Comparison of ENCODE assay signal across 9 mouse cellular contexts in genomic region chrX:123102806-123103205, GRCm38 (mm10). TPM values are rescaled to one million over a fixed set of nuclear protein-coding genes. Genes with fewer than 3 reads are reported as not detected.
DNase-seq lines count a peak whose midpoint lies in the region; ATAC-seq and TF ChIP-seq lines count a peak whose summit lies in the region.
"Not testable (repeated sequence)": the region's sequence is repeated elsewhere in the genome, so short reads cannot be mapped to it uniquely, and the experiment has no call there.
"Had no signal": no experiment of that assay in that cellular context is flagged by ENCODE, and none has a peak within 500 bp of the region (broad histone marks: within the 10 kb centered on the region; RNA-seq: fewer than 3 reads in every experiment).

No protein-coding gene starts in this region.

- not testable (repeated sequence) for H3K9me3 ChIP-seq in erythroblast, embryonic 14.5 days (ENCODE audit: control insufficient read depth, low read length); heart, embryonic 13.5 days; intestine, embryonic 15.5 days; limb, embryonic 12.5 days; lung, embryonic 16.5 days (ENCODE audit: control insufficient read depth, low read length)

- TF ChIP-seq POLR2A in testis, adult 2 months (IDR thresholded peaks at IDR 0.05; ENCODE audit: control insufficient read depth, low read depth, low read length), result not testable (repeated sequence)

- peak overlapping the region; percentile 67 for H3K4me2 ChIP-seq in heart, embryonic 13.5 days
- peak overlapping the region; percentile 49 for H3K4me2 ChIP-seq in intestine, embryonic 15.5 days (replicated peaks)
- H3K4me2 ChIP-seq in limb, embryonic 12.5 days, result peak overlapping the region; percentile 50
- H3K4me2 ChIP-seq in lung, embryonic 16.5 days (ENCODE audit: low read depth, low read length), result peak overlapping the region; percentile 53

- WGBS in heart, embryonic 13.5 days, result 19% methylated on average over 5 of the region's 5 CpGs
- 28% methylated on average over 5 of the region's 5 CpGs for WGBS in intestine, embryonic 15.5 days
- 24% methylated on average over 5 of the region's 5 CpGs for WGBS in limb, embryonic 12.5 days
- 10% methylated on average over 5 of the region's 5 CpGs for WGBS in lung, embryonic 16.5 days

- H3K27me3 ChIP-seq in erythroblast, embryonic 14.5 days (ENCODE audit: control insufficient read depth); heart, embryonic 13.5 days (replicated peaks); intestine, embryonic 15.5 days (replicated peaks); limb, embryonic 12.5 days; lung, embryonic 16.5 days (ENCODE audit: control insufficient read depth, insufficient read depth, low read depth, low read length); testis, adult 2 months (ENCODE audit: control insufficient read depth, insufficient read depth, low read length): not testable (repeated sequence)

- not testable (repeated sequence) for H3K36me3 ChIP-seq in erythroblast, embryonic 14.5 days (ENCODE audit: control insufficient read depth); heart, embryonic 13.5 days; intestine, embryonic 15.5 days; limb, embryonic 12.5 days; lung, embryonic 16.5 days (ENCODE audit: control insufficient read depth, insufficient read depth, low read length); testis, adult 2 months (ENCODE audit: control insufficient read depth, insufficient read depth, low read length)

- not testable (repeated sequence) for ATAC-seq in heart, embryonic 13.5 days (ENCODE audit: extremely low read depth, insufficient number of reproducible peaks, low FRiP score, low TSS enrichment); intestine, embryonic 15.5 days; limb, embryonic 12.5 days (ENCODE audit: insufficient number of reproducible peaks, insufficient read depth, low FRiP score, low TSS enrichment, low read depth); lung, embryonic 16.5 days (ENCODE audit: low read depth)

- peak overlapping the region; percentile 77 for H3K9ac ChIP-seq in heart, embryonic 13.5 days
- 0 out of 2 replicates have a peak overlapping the region, but pooled peaks have one; percentile 20 for H3K9ac ChIP-seq in intestine, embryonic 15.5 days
- peak overlapping the region; percentile 60 for H3K9ac ChIP-seq in limb, embryonic 12.5 days (replicated peaks)
- peak overlapping the region; percentile 57 for H3K9ac ChIP-seq in lung, embryonic 16.5 days (ENCODE audit: low read length)

- peak overlapping the region; percentile 64; the same call in 1 of the 2 replicates for H3K27ac ChIP-seq in brown adipose tissue, adult 24 weeks (replicated peaks; ENCODE audit: low read depth, low read length)
- peak overlapping the region; percentile 96 for H3K27ac ChIP-seq in heart, embryonic 13.5 days (replicated peaks)
- H3K27ac ChIP-seq in intestine, embryonic 15.5 days, result peak overlapping the region; percentile 82
- H3K27ac ChIP-seq in limb, embryonic 12.5 days, result peak overlapping the region; percentile 94
- peak overlapping the region; percentile 92 for H3K27ac ChIP-seq in lung, embryonic 16.5 days (ENCODE audit: low read length)
- peak overlapping the region; percentile 36; the same call in 1 of the 2 replicates for H3K27ac ChIP-seq in testis, adult 2 months (ENCODE audit: control insufficient read depth, insufficient read depth, low read depth, low read length)

- TF ChIP-seq CTCF in testis, adult 2 months (IDR thresholded peaks at IDR 0.05; ENCODE audit: control insufficient read depth, insufficient read depth, insufficient replicate concordance, low read depth, low read length), result not testable (repeated sequence)

- peak overlapping the region; percentile 73 for H3K4me3 ChIP-seq in brown adipose tissue, adult 24 weeks (ENCODE audit: insufficient read depth, low read depth, low read length)
- H3K4me3 ChIP-seq in erythroblast, embryonic 14.5 days (replicated peaks), result peak overlapping the region; percentile 81
- peak overlapping the region; percentile 62 for H3K4me3 ChIP-seq in heart, embryonic 13.5 days
- H3K4me3 ChIP-seq in intestine, embryonic 15.5 days (replicated peaks), result peak overlapping the region; percentile 56
- peak overlapping the region; percentile 51 for H3K4me3 ChIP-seq in limb, embryonic 12.5 days (replicated peaks)
- H3K4me3 ChIP-seq in lung, embryonic 16.5 days (ENCODE audit: low read length), result peak overlapping the region; percentile 45
- peak overlapping the region; percentile 61 for H3K4me3 ChIP-seq in testis, adult 2 months (ENCODE audit: control insufficient read depth, low read depth, low read length)

- not testable (repeated sequence) for H3K4me1 ChIP-seq in brown adipose tissue, adult 24 weeks (ENCODE audit: control insufficient read depth, insufficient read depth, insufficient read length, low read length); erythroblast, embryonic 14.5 days (ENCODE audit: control insufficient read depth); heart, embryonic 13.5 days; intestine, embryonic 15.5 days (replicated peaks); limb, embryonic 12.5 days (replicated peaks); lung, embryonic 16.5 days (replicated peaks; ENCODE audit: control insufficient read depth, insufficient read depth, low read length); testis, adult 2 months (ENCODE audit: control insufficient read depth, insufficient read depth, low read length)

- peak; percentile 0 for DNase-seq in naive thymus-derived CD4-positive, alpha-beta T cell, adult 2 months (ENCODE audit: low read depth)

RNA-seq across cellular contexts. Expression of gene Cldn34c1, which starts 0.5 kb away (rescaled TPM):
- polyA plus RNA-seq in brown adipose tissue, adult 24 weeks (2012; ENCODE audit: insufficient read depth, insufficient read length, missing spikeins), result 1.7 and 4.6 TPM in 2 replicates
- polyA plus RNA-seq in erythroblast, embryonic 14.5 days (2012), result 0.13 and 0.18 TPM in 2 replicates
- polyA plus RNA-seq in heart, embryonic 13.5 days (2015; fragmentation: Nextera tagmentation; extraction: Ambion mirVana), result 7.9 and 10.2 TPM in 2 replicates
- polyA plus RNA-seq in intestine, embryonic 15.5 days (2015; fragmentation: Nextera tagmentation; extraction: Ambion mirVana), result 7.1 and 9.3 TPM in 2 replicates
- 23.0 and 23.9 TPM in 2 replicates for polyA plus RNA-seq in limb, embryonic 12.5 days (2016; fragmentation: Nextera tagmentation; extraction: Ambion mirVana)
- polyA plus RNA-seq in lung, embryonic 16.5 days (2015; fragmentation: Nextera tagmentation; extraction: Ambion mirVana), result 10.2 and 11.1 TPM in 2 replicates
- polyA plus RNA-seq in testis, adult 2 months (2012; rRNA removed), result 5.1 and 7.4 TPM in 2 replicates
- polyA plus RNA-seq: G1E had no signal

Comparison
In these comparisons a context has a peak if more than half of its experiments do, and no peak if none do; other contexts are left out.
1. H3K27ac ChIP-seq: peak in every context shown above with its lines; median percentile 96 in heart, embryonic 13.5 days; 94 in limb, embryonic 12.5 days; 92 in lung, embryonic 16.5 days; 82 in intestine, embryonic 15.5 days; 64 in brown adipose tissue, adult 24 weeks; 36 in testis, adult 2 months.
2. H3K9ac ChIP-seq: peak in every context shown above with its lines; median percentile 77 in heart, embryonic 13.5 days; 60 in limb, embryonic 12.5 days; 57 in lung, embryonic 16.5 days; 20 in intestine, embryonic 15.5 days.